Mouse (Mus musculus) thymus, adult 18-20 months (tissue): ENCODE measurements around the gene Xbp1.
"Not testable (repeated sequence)": the region's sequence is repeated elsewhere in the genome, so short reads cannot be mapped to it uniquely, and the experiment has no call there.

Experiments
- DNase-seq, 2 experiments: peaks; one replicate each; pipeline ENCODE4 v3.0.0; 2022; ENCODE audit warnings: mixed read lengths in 2 of 2

Gene Xbp1

DNA sequence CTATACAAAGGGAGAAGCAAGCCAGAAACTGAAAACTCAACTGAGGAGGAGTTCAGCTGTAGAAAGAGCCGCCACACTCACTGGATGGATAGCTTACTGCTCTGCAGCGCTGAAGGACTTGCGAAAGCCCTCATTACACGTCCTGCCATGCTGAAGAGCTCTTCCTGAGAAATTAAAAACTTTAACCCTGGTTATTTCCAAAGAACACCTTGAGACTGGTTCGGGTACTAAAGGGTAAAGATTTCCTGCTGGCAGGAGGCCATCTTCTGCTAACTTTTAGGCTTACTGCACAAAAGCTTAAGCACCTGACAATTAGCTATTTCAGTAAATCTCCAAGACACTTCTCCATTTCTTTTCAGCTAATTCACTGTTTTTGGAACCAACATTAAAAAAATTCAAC is 9.7 kb downstream of the Xbp1 start:
- DNase-seq, result no peak

DNA sequence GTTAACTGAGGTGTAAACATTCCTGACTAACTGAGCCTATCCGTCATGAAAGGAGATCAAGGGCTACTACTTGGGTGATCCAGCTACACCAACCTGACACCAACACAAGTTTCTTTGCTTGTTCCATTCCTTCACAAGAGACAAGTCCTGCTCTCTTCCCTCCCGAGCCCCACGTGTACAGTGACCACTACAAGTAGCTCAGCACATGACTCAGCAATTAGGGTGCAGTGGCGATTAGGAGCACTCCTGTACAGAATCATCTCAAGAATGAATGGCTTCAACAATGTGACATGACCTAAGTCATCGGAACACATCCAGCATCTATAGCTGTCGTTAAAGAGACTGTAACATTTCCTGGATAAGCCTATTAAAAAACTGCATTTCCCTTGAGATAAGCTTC is 10.3 kb downstream of the Xbp1 start:
- no peak for DNase-seq

DNA sequence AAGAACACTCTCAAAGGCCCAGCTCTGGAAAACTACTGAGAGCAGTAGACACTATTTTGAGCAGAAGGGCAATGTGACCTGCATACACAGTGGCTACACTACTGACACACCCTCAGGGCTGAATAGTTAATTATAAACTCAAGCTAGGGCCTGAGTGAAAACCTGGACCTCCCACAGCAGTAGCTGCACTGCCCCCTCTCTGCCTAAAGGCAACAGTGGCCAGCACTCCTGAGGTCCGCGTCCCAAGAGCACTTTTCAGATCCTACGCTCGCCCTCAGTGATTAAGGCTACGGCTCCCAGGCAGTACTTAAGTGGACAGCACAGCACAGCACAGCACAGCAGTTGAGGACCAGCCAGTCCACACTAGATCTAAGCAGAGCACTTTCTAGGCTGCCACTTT is 12.6 kb downstream of the Xbp1 start:
- no peak for DNase-seq

DNA sequence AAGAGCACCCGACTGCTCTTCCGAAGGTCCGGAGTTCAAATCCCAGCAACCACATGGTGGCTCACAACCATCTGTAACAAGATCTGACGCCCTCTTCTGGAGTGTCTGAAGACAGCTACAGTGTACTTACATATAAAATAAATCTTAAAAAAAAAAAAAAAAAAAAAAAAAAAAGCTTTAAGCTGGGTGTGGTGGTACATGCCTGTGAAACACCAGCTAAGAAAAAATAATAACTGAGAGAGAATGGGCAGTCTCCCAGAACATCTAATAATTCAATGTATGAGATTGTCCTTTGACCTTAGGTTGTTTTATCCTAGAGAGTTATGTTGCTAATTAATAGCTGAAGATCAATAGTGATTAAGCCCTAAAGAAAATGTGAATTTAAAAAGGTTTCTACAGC is 17.0 kb downstream of the Xbp1 start:
- not testable (repeated sequence) for DNase-seq

DNA sequence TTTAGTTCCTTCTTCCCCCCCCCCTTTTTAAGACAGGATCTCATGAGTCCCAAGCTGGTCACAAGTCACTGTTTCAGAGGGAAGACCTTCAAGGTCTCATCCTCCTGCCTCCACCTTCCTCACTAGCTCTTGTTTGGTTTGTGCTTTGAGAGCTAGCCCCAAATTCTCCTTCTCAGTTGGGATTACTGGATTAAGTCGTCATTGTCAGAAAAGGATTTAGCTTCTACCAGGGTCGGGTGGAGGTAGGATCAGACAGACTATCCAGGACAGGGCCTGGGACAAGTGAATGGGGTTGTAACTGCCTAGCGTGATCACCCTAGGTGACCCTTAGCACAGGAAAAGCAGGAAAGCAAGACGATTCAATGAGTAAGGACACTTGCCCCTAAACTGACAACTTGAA is 19.9 kb downstream of the Xbp1 start:
- no peak for DNase-seq

DNA sequence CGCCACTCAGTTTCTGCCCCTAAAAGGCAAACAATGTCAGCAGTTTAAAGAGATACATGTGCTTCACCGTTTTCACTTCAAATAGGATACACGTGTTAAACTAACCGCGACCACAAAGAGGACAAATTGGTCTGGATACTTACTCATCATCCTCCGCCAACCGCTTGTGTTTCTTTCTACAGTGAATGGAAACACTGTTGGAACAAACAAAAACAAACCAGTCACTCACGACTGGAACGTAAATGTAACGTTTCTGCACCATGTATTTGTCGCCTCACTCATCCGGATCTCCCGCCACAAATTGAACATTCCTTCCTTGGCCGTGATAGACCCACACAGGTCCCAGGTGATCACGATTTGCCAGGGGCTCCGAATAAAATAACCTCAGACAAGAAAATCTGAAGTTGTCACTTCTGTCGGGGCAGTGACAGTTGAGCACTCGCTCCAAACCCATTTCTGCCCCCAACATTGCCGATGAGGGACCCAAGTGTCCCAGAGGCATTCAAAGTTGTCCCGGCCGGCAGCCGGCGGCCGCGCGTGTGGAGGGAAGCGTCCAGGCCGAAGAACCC is 20.9 kb downstream of the Xbp1 start:
- DNase-seq, result no peak

DNA sequence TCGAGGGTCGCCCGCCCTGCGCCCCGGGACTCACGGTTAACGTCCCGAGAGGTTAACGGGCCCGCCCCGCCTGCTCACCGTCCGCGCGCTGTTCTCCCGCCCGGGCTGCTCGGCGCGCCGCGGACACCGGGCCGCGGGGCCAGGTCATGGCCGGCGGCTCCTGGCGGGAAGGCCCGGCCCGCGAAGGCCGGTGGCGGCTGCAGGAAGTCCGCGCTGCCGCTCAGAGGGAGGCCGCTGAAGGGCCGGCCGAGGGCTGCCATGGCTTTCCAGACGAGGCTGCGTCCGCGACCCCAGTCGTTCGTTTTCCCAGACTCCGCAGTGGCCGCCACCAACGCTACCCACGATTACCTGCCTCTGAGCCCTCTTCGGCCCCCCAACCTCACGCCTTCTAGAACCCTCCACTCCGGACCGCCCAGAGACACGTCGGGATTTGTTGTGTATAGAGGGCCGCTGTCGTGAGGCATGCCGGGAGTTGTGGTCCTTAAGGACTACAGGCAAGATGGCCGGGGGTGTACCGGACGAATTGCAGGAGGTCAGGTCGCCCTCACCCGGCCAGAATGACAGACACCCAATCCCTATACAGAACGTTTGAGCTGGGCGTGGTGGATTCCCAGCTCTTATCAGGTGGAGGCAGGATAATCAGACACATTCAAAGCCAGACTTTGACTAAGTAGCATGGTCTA is 21.5 kb downstream of the Xbp1 start, which contains the start of gene Ccdc117:
Ccdc117 (minus strand) TSS at position 389 of the 683 bp plus-strand sequence.
- peak; percentile 83 to 92 for DNase-seq

DNA sequence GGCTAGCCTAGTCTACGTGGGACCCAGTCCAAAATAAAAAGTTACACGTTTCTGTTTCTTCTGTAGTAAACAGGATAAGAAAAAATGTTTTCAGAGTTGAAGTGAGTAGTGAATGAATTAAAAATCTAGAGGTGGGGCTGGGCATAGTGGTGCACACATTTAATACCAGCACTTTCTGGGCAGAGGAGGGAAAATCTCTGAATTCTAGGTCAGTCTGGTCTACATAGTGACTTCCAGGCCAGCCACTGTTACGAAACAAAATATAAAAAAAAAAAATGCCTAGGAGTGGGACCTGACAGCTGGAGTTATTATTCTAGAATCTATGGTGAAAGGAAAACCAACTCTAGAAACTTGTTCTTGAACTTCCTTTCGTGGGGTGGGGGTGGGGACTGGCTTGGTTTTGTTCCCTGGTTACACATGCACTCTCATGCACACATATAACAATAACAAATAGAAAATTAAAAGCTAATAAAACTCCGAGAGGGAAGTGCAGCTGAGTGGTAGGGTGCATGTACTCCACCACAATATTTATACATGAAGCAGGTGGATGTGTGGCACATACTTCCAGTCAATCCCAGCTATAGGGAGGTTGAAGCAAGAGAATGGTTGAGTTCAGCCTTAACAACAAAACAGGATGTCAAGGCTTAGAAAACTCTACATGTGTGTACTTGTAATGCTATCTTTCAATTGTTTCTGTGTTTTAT is 22.2 kb downstream of the Xbp1 start:
- no peak for DNase-seq

DNA sequence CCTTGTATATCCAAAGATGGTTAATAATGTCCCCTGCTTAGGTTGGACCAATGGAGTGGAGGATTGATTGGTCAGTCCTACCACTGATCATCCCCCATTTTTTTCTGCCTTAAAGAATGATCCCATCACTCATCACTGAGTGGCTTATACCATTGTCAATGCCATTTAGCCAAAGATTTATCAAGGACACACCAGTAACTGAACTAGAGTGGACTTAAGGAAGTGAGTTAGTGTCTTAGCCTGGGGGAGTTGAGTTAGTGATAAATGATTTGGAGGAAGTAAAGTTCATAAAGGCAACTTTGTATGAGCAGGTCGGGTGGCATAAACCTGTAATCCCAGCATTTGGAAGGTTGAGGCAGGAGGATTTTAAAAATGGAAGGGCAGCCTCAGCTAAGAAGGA is 22.8 kb downstream of the Xbp1 start:
- DNase-seq, result no peak

DNA sequence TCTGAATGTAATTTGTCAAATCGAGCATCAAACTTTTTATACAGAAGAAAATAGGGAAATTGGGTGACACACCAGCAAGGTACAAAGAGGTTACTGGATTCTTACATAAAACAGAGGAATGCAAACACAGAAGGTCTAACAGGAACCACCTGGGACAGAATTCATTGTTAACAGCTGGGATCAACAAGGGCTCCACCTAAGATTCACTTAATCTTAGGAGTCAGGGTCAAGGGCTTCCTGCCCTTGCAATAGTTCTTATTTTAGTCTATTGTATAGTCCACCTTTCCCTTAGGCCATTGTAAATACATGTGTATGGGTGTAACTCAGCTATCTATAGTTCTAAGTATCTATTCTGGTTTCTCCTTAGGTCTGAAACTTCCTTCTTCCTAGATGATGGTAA is 24.2 kb downstream of the Xbp1 start:
- not testable (repeated sequence) for DNase-seq

DNA sequence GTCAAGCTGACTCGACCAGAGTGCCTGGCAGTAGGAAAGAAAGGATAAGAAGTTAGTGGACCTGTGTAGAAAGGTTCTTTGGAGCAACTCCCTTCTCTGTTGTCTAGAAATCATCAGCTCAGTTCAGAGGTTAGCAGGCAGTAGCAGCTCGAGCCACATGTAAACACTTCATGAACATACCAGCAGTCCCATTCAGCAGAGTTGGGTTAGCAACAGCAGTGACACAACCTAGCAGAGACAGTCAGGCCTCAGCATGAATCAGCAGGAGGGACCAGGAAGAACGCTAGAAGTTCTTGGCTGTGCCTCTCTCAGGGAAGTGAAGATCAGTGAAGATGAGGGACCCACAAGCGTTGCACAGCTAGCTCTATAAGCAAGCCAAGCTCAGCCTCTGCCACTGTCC is 25.0 kb downstream of the Xbp1 start:
- no peak for DNase-seq

DNA sequence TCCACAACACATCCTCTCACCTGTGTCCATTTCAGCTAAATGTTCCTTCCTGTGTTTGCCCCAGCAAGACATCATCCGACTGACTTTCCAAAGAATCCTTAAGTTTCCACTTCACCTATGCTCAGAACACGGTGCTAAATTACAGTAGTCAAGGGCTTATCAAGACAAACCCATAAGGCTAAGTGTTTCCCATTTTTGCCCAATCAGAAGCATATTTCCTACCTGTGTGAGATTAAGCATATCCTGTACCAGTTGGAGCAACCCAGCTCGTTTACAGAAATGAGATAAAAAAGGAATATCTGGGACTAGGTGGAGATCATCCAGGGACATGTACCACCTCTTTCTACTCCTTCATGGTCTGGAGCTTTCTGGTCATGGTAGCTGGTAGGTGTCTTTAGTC is 26.2 kb downstream of the Xbp1 start:
- no peak for DNase-seq

DNA sequence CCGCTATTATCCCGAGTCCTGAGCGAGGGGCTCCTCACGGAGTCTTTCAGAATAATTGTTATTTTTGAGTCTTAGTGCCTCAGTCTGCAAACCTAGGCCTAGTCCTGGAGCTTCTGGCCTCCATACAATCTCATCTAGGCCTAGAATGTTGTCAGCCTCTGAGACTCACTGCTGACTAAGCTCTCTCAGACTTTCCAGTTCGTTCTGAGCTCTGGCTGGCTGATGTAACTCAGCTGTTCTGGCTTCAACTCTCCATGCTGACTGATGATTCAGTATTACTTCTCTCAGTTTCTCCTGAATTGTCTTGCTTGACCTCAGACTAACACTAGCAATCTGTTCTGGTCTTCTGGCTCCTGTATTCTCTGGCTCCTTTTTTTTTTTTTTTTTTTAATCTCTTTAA is 31.0 kb downstream of the Xbp1 start:
- DNase-seq, result no peak

DNA sequence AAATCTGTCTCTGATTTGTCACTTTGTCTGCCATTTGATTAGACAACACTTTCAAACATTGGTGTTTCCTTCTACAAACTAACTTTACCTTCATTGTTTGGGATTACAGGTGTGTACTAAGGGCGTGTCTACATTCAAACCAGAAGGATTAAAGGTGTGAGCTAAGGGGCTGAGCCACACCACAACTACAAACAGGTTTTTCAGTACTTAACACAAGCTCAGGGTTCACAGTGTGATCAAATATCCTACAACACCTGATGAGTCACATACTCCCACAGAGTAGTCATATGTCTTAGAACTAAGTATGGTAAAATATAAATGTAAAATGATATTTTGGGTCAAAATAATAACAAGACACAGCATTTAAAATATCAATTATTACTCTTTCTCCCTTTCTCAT is 31.5 kb downstream of the Xbp1 start:
- DNase-seq, result no peak

DNA sequence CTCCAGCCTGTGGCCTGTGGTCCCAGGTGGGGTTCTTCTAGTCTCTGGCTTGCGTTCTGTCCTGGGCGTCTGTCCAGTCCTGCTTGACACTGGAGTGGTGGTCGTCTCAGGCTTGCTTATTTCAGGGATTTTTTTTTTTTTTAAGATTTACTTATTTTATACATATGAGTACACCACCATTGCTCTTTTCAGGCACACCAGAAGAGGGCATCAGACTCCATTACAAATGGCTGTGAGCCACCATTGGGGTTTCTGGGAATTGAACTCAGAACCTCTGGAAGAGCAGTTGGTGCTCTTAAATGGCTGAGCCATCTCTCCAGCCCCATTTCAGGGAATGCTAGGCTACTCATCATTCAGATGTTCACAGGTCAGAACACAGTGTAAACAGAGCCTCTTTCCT is 39.8 kb downstream of the Xbp1 start:
- DNase-seq, result no peak

DNA sequence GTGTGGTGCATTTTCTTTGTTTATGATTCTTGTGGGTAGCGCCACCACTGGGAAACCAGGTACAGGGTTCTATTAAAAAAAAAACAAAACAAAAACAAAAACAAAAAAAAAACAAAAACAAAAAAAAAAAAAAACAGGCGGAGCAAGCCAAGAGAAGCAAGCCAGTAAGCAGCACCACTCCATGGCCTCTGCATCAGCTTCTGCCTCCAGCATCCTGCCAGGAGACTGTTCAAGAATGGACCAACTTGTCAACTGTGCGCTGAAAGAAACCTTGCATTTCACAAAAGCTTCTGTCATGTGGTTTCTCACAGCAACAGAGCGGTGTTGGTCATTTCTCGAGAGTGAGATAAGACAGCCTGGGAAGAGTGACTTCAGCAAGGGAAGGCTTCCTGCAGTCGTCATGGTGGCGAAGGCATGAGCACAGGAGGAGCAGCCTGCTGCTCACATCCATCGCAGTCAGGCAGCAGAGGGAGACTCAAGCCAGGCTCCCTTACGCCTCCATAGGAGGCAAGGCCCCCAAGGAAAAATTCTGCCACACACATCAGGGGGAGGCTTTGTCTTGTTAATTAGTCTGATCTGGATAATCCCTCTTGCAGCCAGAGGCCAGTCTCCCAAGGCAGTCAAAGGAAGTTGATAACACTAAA is 42.3 kb downstream of the Xbp1 start:
- no peak for DNase-seq

DNA sequence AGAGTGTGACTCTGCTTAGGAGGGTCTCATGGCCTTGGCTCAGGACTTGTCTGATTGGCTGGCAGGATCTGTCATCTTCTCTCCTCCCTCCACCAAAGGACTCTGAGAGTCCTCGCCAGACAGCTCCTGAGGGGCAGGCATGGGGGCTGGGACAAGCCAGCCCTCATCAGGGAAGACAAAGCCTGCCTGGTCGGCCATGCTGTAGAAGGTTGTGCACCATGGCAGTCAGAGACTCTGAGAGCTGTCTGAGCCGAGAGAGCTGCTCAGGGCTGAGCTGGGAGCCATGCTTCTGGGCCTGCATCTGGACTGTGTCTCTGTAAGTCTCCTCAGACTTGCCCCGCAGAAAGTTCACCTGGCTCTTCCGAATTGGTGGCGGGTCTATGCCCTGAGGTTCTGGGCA is 43.4 kb downstream of the Xbp1 start:
- no peak for DNase-seq

DNA sequence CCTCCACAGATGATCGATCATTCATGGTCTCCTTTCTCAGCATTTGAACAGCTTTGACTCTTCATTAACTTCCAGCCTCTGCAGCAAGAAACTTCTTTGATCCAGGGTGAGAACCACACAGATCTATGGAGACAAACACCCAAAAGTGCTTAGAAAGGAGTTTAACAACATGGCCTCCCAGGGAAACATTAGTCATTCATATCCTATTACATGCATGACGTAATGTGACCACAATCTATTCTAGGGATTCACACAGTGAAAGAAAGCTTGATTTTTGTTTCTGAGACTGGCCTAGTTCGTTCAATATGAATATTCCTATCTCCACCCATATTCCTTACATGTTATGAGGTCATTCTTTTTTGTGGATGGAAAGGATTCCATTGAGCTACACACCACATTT is 45.1 kb downstream of the Xbp1 start:
- DNase-seq, result no peak

DNA sequence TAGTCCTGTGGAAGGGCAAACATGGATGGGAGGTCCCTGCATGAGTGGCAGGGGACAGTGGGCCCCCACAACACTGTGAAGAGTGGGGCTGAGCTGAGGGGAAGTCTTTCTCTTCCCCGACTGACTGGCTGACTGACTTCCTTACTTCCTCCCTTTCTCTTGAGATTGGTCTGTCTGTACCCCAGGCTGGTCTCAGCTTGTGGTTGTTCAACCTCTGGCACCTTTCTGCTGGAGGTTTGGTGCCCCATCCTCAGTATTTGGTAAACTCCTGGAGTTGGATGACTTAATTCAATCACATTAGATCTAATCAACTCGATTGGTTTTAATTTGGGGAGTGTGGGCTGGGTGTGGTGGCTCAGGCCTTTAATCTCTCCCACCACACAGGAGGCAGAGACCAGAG is 46.0 kb downstream of the Xbp1 start:
- DNase-seq, result no peak

DNA sequence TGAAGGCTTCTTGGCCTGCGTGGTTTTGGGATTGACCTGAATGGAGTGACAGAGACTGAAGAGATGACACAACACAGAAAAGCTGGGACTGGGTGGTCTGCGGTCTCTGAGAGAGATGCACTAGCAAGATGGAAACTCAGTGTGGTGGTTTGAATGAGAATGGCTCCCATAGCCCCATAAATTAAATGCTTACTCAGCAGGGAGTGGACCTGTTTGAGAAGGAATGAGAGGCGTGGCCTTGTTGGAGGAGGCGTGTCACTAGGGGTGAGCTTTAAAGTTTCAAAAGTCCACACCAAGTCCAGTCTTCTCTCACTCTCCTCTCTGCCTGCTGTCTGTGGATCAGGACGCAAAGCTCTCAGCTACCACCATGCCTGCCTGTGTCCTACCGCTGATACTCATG is 47.2 kb downstream of the Xbp1 start:
- DNase-seq, result no peak

DNA sequence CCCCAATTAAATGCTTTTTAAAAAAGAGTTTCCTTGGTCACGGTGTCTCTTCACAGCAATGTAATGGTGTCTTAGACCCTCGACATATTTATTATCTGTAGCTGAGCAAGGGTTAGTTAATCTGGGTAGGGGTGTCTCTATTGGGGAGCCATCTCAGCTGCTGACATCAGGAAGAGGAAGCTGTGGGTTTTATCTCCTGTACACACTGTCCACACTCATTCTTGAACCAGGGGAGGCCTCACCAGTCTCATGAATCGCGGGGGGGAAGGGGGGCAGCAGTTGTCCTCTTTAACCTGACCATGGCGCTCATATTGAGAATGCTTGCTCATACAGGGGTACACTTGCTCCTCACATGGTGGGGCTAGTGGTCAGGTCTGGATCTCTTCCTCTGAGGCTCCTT is 47.6 kb downstream of the Xbp1 start:
- no peak for DNase-seq

DNA sequence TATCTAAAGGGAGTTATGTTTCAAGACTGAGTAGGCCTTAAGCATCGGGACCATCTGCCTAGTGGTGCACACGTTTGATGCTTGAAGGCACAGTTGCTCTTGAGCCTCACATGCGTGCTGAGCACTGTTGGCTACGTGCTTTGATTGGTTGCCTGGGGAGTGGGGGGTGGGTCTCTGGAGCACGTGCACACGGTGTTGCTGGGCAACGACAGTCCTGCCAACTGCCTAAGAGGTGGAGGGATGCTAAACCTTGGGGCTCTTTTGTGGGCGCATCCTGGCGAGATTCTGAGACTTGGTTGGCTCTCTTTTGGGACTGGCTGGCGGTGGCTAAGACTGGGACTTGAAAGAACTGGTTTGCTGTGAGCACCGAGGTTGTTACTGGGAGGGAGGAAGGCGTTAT is 49.0 kb downstream of the Xbp1 start, which contains the start of gene Ankrd36:
Ankrd36 (plus strand) TSS at position 211 of the 400 bp plus-strand sequence.
- DNase-seq, result no peak

DNA sequence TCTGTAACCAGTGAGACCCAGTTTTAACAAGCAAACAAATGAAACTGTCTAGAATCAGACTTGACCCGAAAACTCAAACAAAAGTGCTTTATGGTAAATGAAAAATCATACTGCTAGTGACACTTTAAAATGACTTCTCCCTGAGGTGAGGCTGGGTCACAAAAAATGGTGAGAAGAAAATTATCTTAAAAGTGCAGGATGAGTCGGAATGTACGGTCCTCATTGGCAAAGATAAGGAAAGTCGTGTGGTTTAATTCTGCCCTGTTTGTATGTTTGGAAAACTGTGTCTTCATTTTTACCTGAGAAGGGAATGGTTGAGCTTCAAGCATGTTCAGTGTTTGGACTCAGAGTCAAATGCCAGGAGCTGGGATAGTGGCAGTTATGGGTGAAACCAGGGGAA is 51.4 kb downstream of the Xbp1 start:
- no peak for DNase-seq

DNA sequence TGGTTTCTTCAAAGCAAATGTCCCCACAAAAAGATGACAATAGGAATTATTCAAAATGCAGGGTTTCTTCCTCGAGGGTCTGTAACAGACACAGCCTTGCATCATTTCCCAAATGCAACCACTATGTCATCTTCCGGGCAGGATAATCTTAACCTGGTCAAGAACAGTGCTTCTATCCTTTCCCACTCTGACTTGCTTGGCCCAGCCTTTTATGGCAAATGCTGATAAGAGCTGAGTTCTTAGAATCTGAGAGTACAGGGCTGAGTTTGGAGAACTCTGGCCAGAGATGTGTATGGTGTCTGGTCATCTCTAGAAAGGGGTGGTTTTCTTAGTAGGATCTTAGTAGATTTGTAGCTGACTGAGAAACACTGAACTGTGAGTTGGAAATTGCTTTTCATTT is 53.4 kb downstream of the Xbp1 start:
- no peak for DNase-seq
